Mouse (Mus musculus) neural tube, embryonic 15.5 days (tissue): Measurements from ENCODE around the gene Ffar4. TPM values are rescaled to one million over a fixed set of nuclear protein-coding genes. Genes with fewer than 3 reads are reported as not detected.

Experiments
- ATAC-seq: fragments of 200-750 bp; cut with Nextera tagmentation; 2 replicates; pipeline ENCODE4 v1.8.0; 2017; ENCODE audit warnings: mild to moderate bottlenecking, moderate TSS enrichment, moderate library complexity; ENCODE audit not compliant: low FRiP score
- H3K27ac ChIP-seq: fragments of 300-500 bp; sonication (generic); replicated peaks from 2 replicates; pipeline ENCODE4 v1.5.1; 2015; ENCODE audit warnings: mild to moderate bottlenecking, inconsistent platforms
- H3K27me3 ChIP-seq: fragments of 300-500 bp; sonication (generic); replicated peaks from 2 replicates; pipeline ENCODE4 v1.6.1; 2015; ENCODE audit warnings: inconsistent platforms
- H3K36me3 ChIP-seq: fragments of 300-500 bp; sonication (generic); 2 replicates; pipeline ENCODE4 v1.6.1; 2015; ENCODE audit warnings: inconsistent platforms
- H3K4me1 ChIP-seq: fragments of 300-500 bp; sonication (generic); 2 replicates; pipeline ENCODE4 v1.6.1; 2015; ENCODE audit warnings: inconsistent platforms
- H3K4me2 ChIP-seq: fragments of 300-500 bp; sonication (generic); 2 replicates; pipeline ENCODE4 v1.6.1; 2015; ENCODE audit warnings: inconsistent platforms, mild to moderate bottlenecking, moderate library complexity
- H3K4me3 ChIP-seq: fragments of 300-500 bp; sonication (generic); replicated peaks from 2 replicates; pipeline ENCODE4 v1.5.1; 2015; ENCODE audit warnings: mild to moderate bottlenecking, inconsistent platforms
- H3K9ac ChIP-seq: fragments of 300-500 bp; sonication (generic); replicated peaks from 2 replicates; pipeline ENCODE4 v1.6.1; 2015; ENCODE audit warnings: mild to moderate bottlenecking, inconsistent platforms
- H3K9me3 ChIP-seq: fragments of 300-500 bp; sonication (generic); replicated peaks from 2 replicates; pipeline ENCODE4 v1.6.1; 2016; ENCODE audit warnings: inconsistent platforms
- WGBS: fragments of 180-500 bp; shearing (Covaris S2); methylation state at CpG from one replicate; pipeline ENCODE4 v1.1.7; 2015; ENCODE audit warnings: mixed read lengths; 5-methylcytosine and 5-hydroxymethylcytosine counted together
- polyA plus RNA-seq: library from polyadenylated mRNA; unstranded; fragments of >200 nt; fragmentation: Nextera tagmentation; extraction: Ambion mirVana; gene quantifications from 2 replicates; pipeline ENCODE4 v1.2.1, GENCODE M21; 2015

Gene Ffar4
- polyA plus RNA-seq, 1 experiment from 2014 or later, result 0.18 TPM

DNA sequence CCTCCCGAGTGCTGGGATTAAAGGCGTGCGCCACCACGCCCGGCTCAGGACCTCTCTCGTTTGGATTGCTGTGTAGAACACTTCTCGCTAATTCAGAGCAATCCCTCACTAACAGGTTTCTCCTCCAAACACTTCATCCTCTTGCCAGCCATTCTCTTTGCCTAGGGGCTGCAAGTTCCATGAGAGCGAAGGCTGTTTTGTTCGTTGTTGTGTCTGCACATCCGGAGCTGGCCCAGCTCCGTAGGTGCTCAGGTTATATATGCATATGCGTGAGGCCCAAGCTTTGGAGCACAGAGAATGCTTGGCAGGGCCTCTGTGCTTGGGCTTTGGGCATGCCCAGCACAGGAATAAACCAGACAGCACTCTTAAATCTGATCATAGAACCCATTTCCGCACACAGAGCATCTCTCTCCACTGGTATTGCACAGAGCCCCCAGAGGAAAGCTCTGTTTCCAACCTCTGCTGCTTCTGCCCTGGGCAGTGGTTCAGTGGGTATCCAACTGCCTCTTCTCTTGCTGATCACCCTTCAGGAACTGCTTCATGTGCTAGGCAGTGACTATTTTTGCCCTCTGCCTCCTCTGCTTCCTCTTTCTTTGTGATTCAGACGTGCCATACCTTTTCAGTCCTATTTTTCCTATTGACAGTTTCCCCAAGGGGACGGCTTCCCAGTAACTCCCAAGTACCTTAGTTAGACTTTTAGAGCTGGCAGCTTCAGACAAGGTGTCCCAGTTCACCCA lies 12.8 kb downstream of the Ffar4 start:
- no peaks in the 10 kb centered on the region for H3K9me3 ChIP-seq
- no peaks in the 10 kb centered on the region for H3K36me3 ChIP-seq
- H3K9ac ChIP-seq, result no peak overlapping the region
- no peak overlapping the region for H3K4me3 ChIP-seq
- 92% methylated on average over 15 of the region's 15 CpGs for WGBS
- no peaks in the 10 kb centered on the region for H3K4me1 ChIP-seq
- no peak overlapping the region for H3K4me2 ChIP-seq
- H3K27ac ChIP-seq, result no peak overlapping the region
- H3K27me3 ChIP-seq, result no peaks in the 10 kb centered on the region
- no peak for ATAC-seq

- Histone ChIP-seq H3K9ac (no peak overlapping the region), H3K27ac (no peak overlapping the region), H3K27me3 (no peaks in the 10 kb centered on the region), H3K4me2 (no peak overlapping the region), H3K36me3 (no peaks in the 10 kb centered on the region), H3K4me1 (no peaks in the 10 kb centered on the region), H3K9me3 (no peaks in the 10 kb centered on the region), H3K4me3 (no peak overlapping the region)
- 87% methylated on average over 8 of the region's 8 CpGs for WGBS
- no peak for ATAC-seq
These were observed 14.2 kb downstream of the Ffar4 start for GRCm38 (mm10) chr19:38111056-38111455.

DNA sequence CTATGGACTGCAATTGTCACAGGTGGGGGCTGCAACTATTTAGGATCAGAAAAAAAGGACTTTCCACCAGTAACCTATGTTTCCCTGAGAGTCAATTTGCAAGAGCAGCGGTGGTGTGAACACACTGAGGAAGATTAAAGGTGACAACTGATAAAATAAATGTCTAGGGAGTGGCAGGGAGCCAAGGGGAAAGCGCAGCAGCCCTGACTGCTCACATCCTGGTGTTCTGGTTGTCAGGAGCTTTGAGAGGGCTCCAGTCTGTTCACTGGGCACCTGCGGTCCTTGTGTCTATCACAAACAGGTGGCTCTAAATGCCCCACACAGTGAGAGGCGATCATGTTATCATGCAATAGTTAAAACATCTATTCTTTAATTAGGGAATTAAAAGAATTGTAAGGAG lies 15.7 kb downstream of the Ffar4 start:
- H3K27me3 ChIP-seq, result no peaks in the 10 kb centered on the region
- H3K4me2 ChIP-seq, result no peak overlapping the region
- H3K9me3 ChIP-seq, result no peaks in the 10 kb centered on the region
- no peak for ATAC-seq
- no peak overlapping the region for H3K27ac ChIP-seq
- WGBS, result 52% methylated on average over 4 of the region's 4 CpGs
- no peak overlapping the region for H3K9ac ChIP-seq
- no peak overlapping the region for H3K4me3 ChIP-seq
- H3K4me1 ChIP-seq, result no peaks in the 10 kb centered on the region
- no peaks in the 10 kb centered on the region for H3K36me3 ChIP-seq

DNA sequence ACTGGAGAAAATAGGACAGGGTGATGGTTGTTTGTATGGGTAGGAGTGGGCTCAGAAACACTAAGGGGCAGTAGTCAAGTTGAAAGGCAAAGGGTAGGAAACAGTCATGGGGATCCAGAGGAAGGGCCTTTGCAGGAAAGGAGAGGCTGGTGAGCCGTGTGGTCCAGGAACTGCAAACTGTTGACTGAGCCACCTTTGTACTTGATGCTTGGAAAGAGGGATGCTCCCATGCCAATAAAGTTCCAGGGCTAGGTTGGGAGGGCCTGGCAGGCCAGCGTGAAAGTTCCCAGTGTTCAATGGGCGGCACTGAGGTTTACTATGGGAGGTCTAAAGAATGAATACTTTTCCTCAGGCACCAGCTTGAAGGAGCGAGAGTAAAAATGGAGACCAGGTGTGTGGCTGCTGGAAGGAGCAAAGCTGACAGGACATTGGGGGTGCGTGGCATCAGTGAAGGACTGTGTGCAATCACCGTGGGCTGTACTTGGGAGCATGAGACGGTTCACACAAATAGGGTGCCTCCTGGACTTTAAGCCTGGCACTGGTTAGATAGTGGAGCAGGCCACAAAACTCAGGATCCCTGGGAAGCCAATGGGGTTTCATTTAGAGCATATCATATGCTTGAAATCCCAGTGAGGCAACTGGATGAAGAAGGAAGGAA lies 18.1 kb downstream of the Ffar4 start:
- Histone ChIP-seq H3K4me2 (no peak overlapping the region), H3K4me1 (no peaks in the 10 kb centered on the region), H3K9me3 (no peaks in the 10 kb centered on the region), H3K36me3 (no peaks in the 10 kb centered on the region), H3K9ac (no peak overlapping the region), H3K4me3 (no peak overlapping the region), H3K27me3 (no peaks in the 10 kb centered on the region), H3K27ac (no peak overlapping the region)
- 93% methylated on average over 7 of the region's 7 CpGs for WGBS
- ATAC-seq, result no peak

- H3K4me1 ChIP-seq, result peaks cover 10% of the 10 kb centered on the region
- no peak overlapping the region for H3K4me2 ChIP-seq
- 82% methylated on average over 5 of the region's 5 CpGs for WGBS
- H3K9me3 ChIP-seq, result no peaks in the 10 kb centered on the region
- peaks cover 29% of the 10 kb centered on the region for H3K27me3 ChIP-seq
- no peak overlapping the region for H3K4me3 ChIP-seq
- no peak overlapping the region for H3K27ac ChIP-seq
- ATAC-seq, result no peak
- no peak overlapping the region for H3K9ac ChIP-seq
- no peaks in the 10 kb centered on the region for H3K36me3 ChIP-seq
These were observed 23.4 kb downstream of the Ffar4 start for GRCm38 (mm10) chr19:38120123-38120760.

GRCm38 (mm10) chr19:38123921-38124320 lies 27.1 kb downstream of the Ffar4 start:
- H3K27ac ChIP-seq, result no peak overlapping the region

GRCm38 (mm10) chr19:38124401-38125218 lies 27.7 kb downstream of the Ffar4 start:
- Histone ChIP-seq H3K4me1 (peaks cover 10% of the 10 kb centered on the region), H3K4me2 (peak overlapping the region; percentile 89), H3K9ac (peak overlapping the region; percentile 48), H3K27ac (no peak overlapping the region), H3K9me3 (no peaks in the 10 kb centered on the region), H3K27me3 (peaks cover 35% of the 10 kb centered on the region), H3K36me3 (no peaks in the 10 kb centered on the region), H3K4me3 (peak overlapping the region; percentile 53)
- peak; percentile 82 for ATAC-seq
- 1% methylated on average over 55 of the region's 77 CpGs for WGBS

More at GRCm38 (mm10) chr19:38123921-38124320, 27.1 kb downstream of the Ffar4 start:
- no peak overlapping the region for H3K9ac ChIP-seq
- H3K36me3 ChIP-seq, result no peaks in the 10 kb centered on the region
- no peaks in the 10 kb centered on the region for H3K9me3 ChIP-seq
- peak overlapping the region; percentile 53 for H3K4me3 ChIP-seq
- peaks cover 10% of the 10 kb centered on the region for H3K4me1 ChIP-seq
- H3K27me3 ChIP-seq, result peaks cover 35% of the 10 kb centered on the region
- H3K4me2 ChIP-seq, result peak overlapping the region; percentile 89
- 34% methylated on average over 9 of the region's 9 CpGs for WGBS
- ATAC-seq, result no peak

DNA sequence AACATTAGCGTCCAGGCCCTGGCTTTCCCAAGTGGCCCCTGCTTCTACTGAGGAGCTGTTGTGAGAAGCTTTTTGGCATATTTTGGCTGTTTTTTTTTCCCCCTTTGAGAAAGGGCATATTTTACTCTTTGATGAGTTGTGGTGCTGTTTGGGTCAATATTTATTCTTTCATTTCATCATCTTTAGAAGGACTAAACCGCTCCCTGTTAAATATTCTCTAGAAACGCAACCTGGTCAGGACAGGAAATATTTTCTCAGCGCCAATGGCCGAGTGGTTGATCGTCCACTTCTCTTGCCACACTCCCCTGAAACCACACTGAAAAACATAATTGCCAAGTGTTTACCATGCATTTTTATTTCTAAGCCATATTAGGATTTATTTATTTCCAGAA lies 28.3 kb downstream of the Ffar4 start, which contains the start of gene Rbp4:
Gene Rbp4 (minus strand): TSS at position 63 of the 392 bp plus-strand sequence.
- H3K27ac ChIP-seq, result no peak within 1 kb of the TSS
- 67% methylated on average over 6 of the region's 6 CpGs for WGBS
- peak within 1 kb of the TSS; percentile 53 for H3K4me3 ChIP-seq
- H3K9me3 ChIP-seq, result no peaks in the 10 kb centered on the region
- no peaks in the 10 kb centered on the region for H3K36me3 ChIP-seq
- ATAC-seq, result no peak
- H3K4me1 ChIP-seq, result peaks cover 10% of the 10 kb centered on the region
- peaks cover 35% of the 10 kb centered on the region for H3K27me3 ChIP-seq
- H3K9ac ChIP-seq, result peak within 1 kb of the TSS; percentile 48
- peak within 1 kb of the TSS; percentile 89 for H3K4me2 ChIP-seq

GRCm38 (mm10) chr19:38126656-38127055 lies 29.8 kb downstream of the Ffar4 start:
- 75% methylated on average over 8 of the region's 8 CpGs for WGBS
- H3K9me3 ChIP-seq, result no peaks in the 10 kb centered on the region
- no peak overlapping the region for H3K9ac ChIP-seq
- H3K27me3 ChIP-seq, result peaks cover 34% of the 10 kb centered on the region
- H3K36me3 ChIP-seq, result no peaks in the 10 kb centered on the region
- no peak for ATAC-seq
- H3K27ac ChIP-seq, result no peak overlapping the region
- no peak overlapping the region for H3K4me2 ChIP-seq
- H3K4me1 ChIP-seq, result peaks cover 10% of the 10 kb centered on the region
- H3K4me3 ChIP-seq, result no peak overlapping the region

DNA sequence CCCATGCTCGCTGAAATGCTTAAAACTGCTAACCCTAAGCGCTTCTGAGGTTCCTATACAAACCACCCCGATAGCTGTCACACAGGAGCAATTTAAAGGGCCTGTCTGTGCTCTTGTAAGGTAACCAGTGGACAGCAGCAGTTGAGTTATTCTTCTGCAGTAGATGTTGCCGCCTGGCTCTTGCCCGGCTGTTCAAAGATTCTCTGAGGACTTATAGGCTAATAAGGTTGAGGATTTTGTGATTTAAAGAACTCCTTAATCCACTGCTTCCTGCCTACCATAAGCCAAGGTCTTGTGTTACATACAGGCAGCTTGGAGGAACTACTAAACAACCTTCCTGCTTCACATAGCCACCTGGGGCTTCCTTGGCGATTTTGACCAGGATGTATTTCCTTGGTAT lies 35.6 kb downstream of the Ffar4 start, which contains the start of gene Pde6c:
Gene Pde6c (plus strand): TSS at position 301 of the 400 bp plus-strand sequence.
- no peaks in the 10 kb centered on the region for H3K4me1 ChIP-seq
- H3K36me3 ChIP-seq, result no peaks in the 10 kb centered on the region
- no peak for ATAC-seq
- H3K27ac ChIP-seq, result no peak within 1 kb of the TSS
- no peaks in the 10 kb centered on the region for H3K27me3 ChIP-seq
- H3K4me2 ChIP-seq, result no peak within 1 kb of the TSS
- no peak within 1 kb of the TSS for H3K9ac ChIP-seq
- H3K9me3 ChIP-seq, result no peaks in the 10 kb centered on the region
- no peak within 1 kb of the TSS for H3K4me3 ChIP-seq
- 86% methylated on average over 6 of the region's 6 CpGs for WGBS

GRCm38 (mm10) chr19:38133986-38134385 lies 37.1 kb downstream of the Ffar4 start:
- Histone ChIP-seq H3K4me1 (no peaks in the 10 kb centered on the region), H3K4me2 (no peak overlapping the region), H3K27me3 (no peaks in the 10 kb centered on the region), H3K4me3 (no peak overlapping the region), H3K9me3 (no peaks in the 10 kb centered on the region), H3K27ac (no peak overlapping the region), H3K36me3 (no peaks in the 10 kb centered on the region), H3K9ac (no peak overlapping the region)
- no peak for ATAC-seq
- 79% methylated on average over 11 of the region's 11 CpGs for WGBS
